Mouse (Mus musculus) erythroblast, embryonic 14.5 days (primary cell): Measurements from ENCODE around the gene 2510002D24Rik. TPM values are rescaled to one million over a fixed set of nuclear protein-coding genes. Genes with fewer than 3 reads are reported as not detected.
"Not testable (repeated sequence)": the region's sequence is repeated elsewhere in the genome, so short reads cannot be mapped to it uniquely, and the experiment has no call there.

ENCODE experiments used
- H3K27me3 ChIP-seq: 2 replicates; pipeline ENCODE4 v1.6.1; 2012; ENCODE audit warnings: inconsistent platforms; ENCODE audit not compliant: control insufficient read depth
- H3K36me3 ChIP-seq: 2 replicates; pipeline ENCODE4 v1.6.1; 2012; ENCODE audit warnings: mild to moderate bottlenecking, inconsistent platforms; ENCODE audit not compliant: control insufficient read depth
- H3K4me1 ChIP-seq: 2 replicates; pipeline ENCODE4 v1.6.1; 2012; ENCODE audit warnings: inconsistent platforms; ENCODE audit not compliant: control insufficient read depth
- H3K4me3 ChIP-seq: replicated peaks from 2 replicates; pipeline ENCODE3; 2012; ENCODE audit warnings: moderate library complexity, mild to moderate bottlenecking, inconsistent platforms
- H3K9me3 ChIP-seq: 2 replicates; pipeline ENCODE4 v1.6.1; 2012; ENCODE audit warnings: low read length, inconsistent platforms, mixed read lengths; ENCODE audit not compliant: control insufficient read depth
- GATA1 ChIP-seq: IDR thresholded peaks from 2 replicates; pipeline ENCODE4 v1.6.1; 2012; ENCODE audit warnings: low read length, inconsistent platforms, mixed read lengths
- TAL1 ChIP-seq: IDR thresholded peaks from 3 replicates; pipeline ENCODE4 v1.6.1; 2012; ENCODE audit warnings: low read length, inconsistent platforms, mixed read lengths
- polyA plus RNA-seq: library from polyadenylated mRNA; stranded (reverse); fragments of >175 nt; gene quantifications from 2 replicates; pipeline ENCODE4 v1.2.3, GENCODE M21; 2012

The 2510002D24Rik gene
- polyA plus RNA-seq, 1 experiment = 4.5 TPM

DNA sequence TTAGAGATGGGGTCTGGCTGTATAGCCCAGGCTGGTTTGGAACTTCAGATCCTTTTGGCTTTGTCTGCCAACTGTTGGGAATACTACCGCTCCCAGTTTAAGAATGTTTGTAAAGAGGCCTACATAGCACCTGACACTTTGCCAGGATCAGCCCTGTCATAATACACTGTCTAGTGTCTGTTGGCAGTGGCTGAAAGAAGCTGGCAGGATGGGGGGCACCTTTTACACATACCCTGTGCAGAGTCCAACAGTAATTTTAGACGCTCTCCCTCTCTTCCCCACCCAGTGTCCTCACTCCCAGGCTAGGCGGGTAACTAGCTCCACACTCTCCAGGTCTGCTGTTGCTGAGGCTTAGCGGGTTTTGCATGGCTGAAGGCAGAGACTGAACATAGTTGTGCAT is 2.0 kb downstream of the 2510002D24Rik start:
- H3K4me1 ChIP-seq = peaks cover 20% of the 10 kb centered on the region
- H3K36me3 ChIP-seq = peaks cover 46% of the 10 kb centered on the region
- H3K4me3 ChIP-seq = no peak overlapping the region
- H3K9me3 ChIP-seq = no peaks in the 10 kb centered on the region
- no peak for TF ChIP-seq GATA1
- TF ChIP-seq TAL1 = no peak
- H3K27me3 ChIP-seq = no peaks in the 10 kb centered on the region

GRCm38 (mm10) chr16:18846301-18846820 is 10.0 kb downstream of the 2510002D24Rik start:
- Histone ChIP-seq H3K4me1 (no peaks in the 10 kb centered on the region), H3K9me3 (0 out of 2 replicates have a peak, but pooled peaks cover 3% of the 10 kb centered on the region), H3K4me3 (no peak overlapping the region), H3K36me3 (peaks cover 1% of the 10 kb centered on the region), H3K27me3 (no peaks in the 10 kb centered on the region)
- no peak for TF ChIP-seq TAL1
- no peak for TF ChIP-seq GATA1

GRCm38 (mm10) chr16:18849521-18850190 is 13.3 kb downstream of the 2510002D24Rik start:
- not testable (repeated sequence) for H3K4me1 ChIP-seq, H3K27me3 ChIP-seq, H3K9me3 ChIP-seq, H3K36me3 ChIP-seq, H3K4me3 ChIP-seq

GRCm38 (mm10) chr16:18858551-18858950 is 22.2 kb downstream of the 2510002D24Rik start:
- peaks cover 3% of the 10 kb centered on the region; the same call in 1 of the 2 replicates for H3K27me3 ChIP-seq
- no peaks in the 10 kb centered on the region for H3K4me1 ChIP-seq
- H3K4me3 ChIP-seq = no peak overlapping the region
- H3K9me3 ChIP-seq = peaks cover 4% of the 10 kb centered on the region
- H3K36me3 ChIP-seq = no peaks in the 10 kb centered on the region
- no peak for TF ChIP-seq GATA1
- TF ChIP-seq TAL1 = no peak

DNA sequence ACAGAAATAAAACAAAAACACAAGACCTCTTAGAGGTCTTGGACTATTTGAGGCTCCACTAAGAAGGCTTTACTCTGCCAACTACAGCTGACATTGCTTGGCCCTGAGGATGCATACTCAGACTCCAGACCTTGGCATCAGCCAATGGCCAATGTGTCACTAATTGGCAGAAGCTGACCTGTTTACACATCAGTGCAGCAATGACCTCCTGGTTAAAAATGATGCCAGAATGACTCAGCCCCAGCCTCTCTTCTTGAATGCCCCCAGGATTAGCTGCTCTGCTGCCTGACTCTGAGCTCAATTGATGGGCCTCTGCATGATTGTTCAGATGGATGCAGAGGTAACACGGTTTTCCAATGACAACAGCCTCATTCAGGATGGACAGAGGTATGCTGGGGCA is 23.8 kb downstream of the 2510002D24Rik start:
- TF ChIP-seq GATA1 (no peak), TAL1 (no peak)
- Histone ChIP-seq H3K4me1 (no peaks in the 10 kb centered on the region), H3K36me3 (no peaks in the 10 kb centered on the region), H3K27me3 (peaks cover 3% of the 10 kb centered on the region; the same call in 1 of the 2 replicates), H3K9me3 (peaks cover 4% of the 10 kb centered on the region), H3K4me3 (no peak overlapping the region)

- peaks cover 51% of the 10 kb centered on the region for H3K36me3 ChIP-seq
- H3K4me1 ChIP-seq = peaks cover 37% of the 10 kb centered on the region
- not testable (repeated sequence) for H3K4me3 ChIP-seq, H3K9me3 ChIP-seq, H3K27me3 ChIP-seq
Measured at GRCm38 (mm10) chr16:18870495-18870894, 34.1 kb downstream of the 2510002D24Rik start.

DNA sequence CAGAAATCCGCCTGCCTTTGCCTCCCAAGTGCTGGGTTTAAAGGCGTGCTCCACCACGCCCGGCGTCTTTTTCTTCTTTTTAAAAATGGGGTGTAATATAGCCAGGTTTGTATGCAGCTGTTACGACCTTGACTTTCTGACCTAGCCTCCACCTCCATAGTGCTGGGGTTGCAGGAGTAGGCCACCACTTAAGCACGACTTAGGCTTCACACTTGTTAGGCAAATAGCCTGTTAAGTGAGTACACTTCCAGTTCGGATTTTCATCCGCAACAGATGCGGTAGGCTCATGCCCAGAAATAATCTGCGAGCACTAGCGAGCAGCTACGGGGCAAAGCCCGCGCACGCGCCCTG is 39.7 kb downstream of the 2510002D24Rik start:
- Histone ChIP-seq H3K9me3 (no peaks in the 10 kb centered on the region), H3K4me3 (peak overlapping the region; percentile 99), H3K4me1 (peaks cover 58% of the 10 kb centered on the region), H3K27me3 (no peaks in the 10 kb centered on the region), H3K36me3 (peaks cover 64% of the 10 kb centered on the region)
- TF ChIP-seq TAL1 (no peak), GATA1 (no peak)

GRCm38 (mm10) chr16:18876442-18877308 is 40.3 kb downstream of the 2510002D24Rik start, which contains the start of the genes Mrpl40 and Hira:
Mrpl40 (minus strand) TSS chr16:18876862.
Hira (plus strand) TSS chr16:18877037.
- Histone ChIP-seq H3K36me3 (peaks cover 64% of the 10 kb centered on the region), H3K9me3 (no peaks in the 10 kb centered on the region), H3K4me1 (peaks cover 53% of the 10 kb centered on the region), H3K27me3 (no peaks in the 10 kb centered on the region), H3K4me3 (peak within 1 kb of the TSS; percentile 99)
- TF ChIP-seq GATA1 (no peak), TAL1 (no peak)

DNA sequence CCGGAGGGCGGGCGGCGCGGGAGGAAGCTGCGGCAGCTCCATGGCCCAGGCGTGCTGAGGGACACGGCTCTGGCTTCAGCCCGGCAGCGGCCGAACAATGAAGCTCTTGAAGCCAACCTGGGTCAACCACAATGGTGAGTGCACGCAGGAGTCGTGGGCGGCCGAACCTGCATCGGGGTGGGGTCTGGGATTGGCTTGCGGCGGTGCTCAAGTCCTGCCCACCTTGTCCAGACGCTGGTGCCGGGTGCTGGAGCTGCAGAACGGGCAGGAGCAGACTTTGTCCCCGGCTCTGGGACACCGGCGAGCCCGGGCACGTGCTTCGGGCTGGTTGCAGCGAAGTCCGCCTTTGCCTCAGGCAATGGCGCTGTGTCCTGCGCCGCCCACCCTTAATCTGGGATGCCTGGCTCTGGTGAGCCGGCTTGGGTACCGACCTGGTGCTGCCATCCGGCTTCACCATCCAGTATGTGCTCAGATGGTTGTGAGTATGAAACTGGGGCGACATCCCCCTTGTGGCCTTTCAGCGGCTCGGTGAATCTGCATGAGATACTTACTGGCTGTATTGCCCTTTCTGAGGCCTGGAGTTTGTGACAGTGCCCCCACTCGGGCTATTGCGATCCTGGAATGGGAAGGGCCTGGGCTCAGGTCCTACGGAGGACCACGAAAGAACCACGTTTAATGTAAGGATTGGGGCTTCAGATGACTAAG is 41.2 kb downstream of the 2510002D24Rik start:
- peak overlapping the region; percentile 99 for H3K4me3 ChIP-seq
- peaks cover 49% of the 10 kb centered on the region for H3K4me1 ChIP-seq
- H3K9me3 ChIP-seq = no peaks in the 10 kb centered on the region
- TF ChIP-seq TAL1 (no peak), GATA1 (no peak)
- H3K36me3 ChIP-seq = peaks cover 64% of the 10 kb centered on the region
- no peaks in the 10 kb centered on the region for H3K27me3 ChIP-seq
